Mouse (Mus musculus) limb, embryonic 15.5 days (tissue): ENCODE measurements around the gene Zfp428. TPM values are rescaled to one million over a fixed set of nuclear protein-coding genes. Genes with fewer than 3 reads are reported as not detected.

Experiments
- ATAC-seq: fragments of 200-750 bp; cut with Nextera tagmentation; 2 replicates; pipeline ENCODE4 v1.8.0; 2017; ENCODE audit warnings: low read depth, moderate TSS enrichment; ENCODE audit not compliant: insufficient number of reproducible peaks, low FRiP score, low TSS enrichment
- H3K27ac ChIP-seq: fragments of 300-500 bp; sonication (generic); 2 replicates; pipeline ENCODE4 v1.5.1; 2015; ENCODE audit warnings: moderate library complexity, mild to moderate bottlenecking, inconsistent platforms
- H3K27me3 ChIP-seq: fragments of 300-500 bp; sonication (generic); 2 replicates; pipeline ENCODE4 v1.6.1; 2015; ENCODE audit warnings: inconsistent platforms
- H3K36me3 ChIP-seq: fragments of 300-500 bp; sonication (generic); 2 replicates; pipeline ENCODE4 v1.6.1; 2015; ENCODE audit warnings: inconsistent platforms
- H3K4me1 ChIP-seq: fragments of 300-500 bp; sonication (generic); 2 replicates; pipeline ENCODE4 v1.6.1; 2015; ENCODE audit warnings: inconsistent platforms
- H3K4me2 ChIP-seq: fragments of 300-500 bp; sonication (generic); 2 replicates; pipeline ENCODE4 v1.6.1; 2015; ENCODE audit warnings: mild to moderate bottlenecking, inconsistent platforms
- H3K4me3 ChIP-seq: fragments of 300-500 bp; sonication (generic); 2 replicates; pipeline ENCODE4 v1.5.1; 2015; ENCODE audit warnings: mild to moderate bottlenecking, inconsistent platforms
- H3K9ac ChIP-seq: fragments of 300-500 bp; sonication (generic); 2 replicates; pipeline ENCODE4 v1.6.1; 2015; ENCODE audit warnings: inconsistent platforms
- H3K9me3 ChIP-seq: fragments of 300-500 bp; sonication (generic); 2 replicates; pipeline ENCODE4 v1.6.1; 2016; ENCODE audit warnings: inconsistent platforms
- WGBS: fragments of 180-500 bp; shearing (Covaris S2); methylation state at CpG from one replicate; pipeline ENCODE4 v1.1.7; 2015; 5-methylcytosine and 5-hydroxymethylcytosine counted together
- polyA plus RNA-seq: library from polyadenylated mRNA; unstranded; fragments of >200 nt; fragmentation: Nextera tagmentation; extraction: Ambion mirVana; gene quantifications from 2 replicates; pipeline ENCODE4 v1.2.1, GENCODE M21; 2015

Gene Zfp428
- polyA plus RNA-seq, 1 experiment from 2014 or later, result 40.8 TPM

DNA sequence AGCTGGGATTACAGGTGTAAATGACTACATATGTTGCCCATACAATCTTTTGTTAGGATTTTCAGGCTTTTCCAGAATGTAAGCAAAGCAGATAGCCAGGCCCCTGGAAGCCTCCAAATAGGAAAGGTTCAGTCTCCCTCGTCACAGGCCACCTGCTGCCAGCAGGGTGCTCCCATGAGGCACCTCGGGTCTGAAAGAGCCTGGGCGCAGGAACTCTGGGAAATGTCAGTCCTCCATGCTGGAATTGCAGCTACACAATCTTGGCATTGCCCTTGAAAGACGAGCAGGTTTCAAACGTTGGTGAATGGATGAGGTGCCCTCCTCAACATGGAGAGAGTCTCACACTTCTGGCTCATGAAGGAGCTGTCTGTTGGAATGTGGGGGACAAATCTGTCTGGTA, 31.3 kb downstream of the Zfp428 start:
- WGBS, result 41% methylated on average over 5 of the region's 5 CpGs
- H3K9ac ChIP-seq, result no peak overlapping the region
- peaks cover 14% of the 10 kb centered on the region for H3K4me1 ChIP-seq
- ATAC-seq, result no peak
- peaks cover 30% of the 10 kb centered on the region for H3K36me3 ChIP-seq
- no peak overlapping the region for H3K27ac ChIP-seq
- peaks cover 7% of the 10 kb centered on the region; the same call in 1 of the 2 replicates for H3K27me3 ChIP-seq
- no peak overlapping the region for H3K4me2 ChIP-seq
- H3K4me3 ChIP-seq, result no peak overlapping the region
- no peaks in the 10 kb centered on the region for H3K9me3 ChIP-seq

DNA sequence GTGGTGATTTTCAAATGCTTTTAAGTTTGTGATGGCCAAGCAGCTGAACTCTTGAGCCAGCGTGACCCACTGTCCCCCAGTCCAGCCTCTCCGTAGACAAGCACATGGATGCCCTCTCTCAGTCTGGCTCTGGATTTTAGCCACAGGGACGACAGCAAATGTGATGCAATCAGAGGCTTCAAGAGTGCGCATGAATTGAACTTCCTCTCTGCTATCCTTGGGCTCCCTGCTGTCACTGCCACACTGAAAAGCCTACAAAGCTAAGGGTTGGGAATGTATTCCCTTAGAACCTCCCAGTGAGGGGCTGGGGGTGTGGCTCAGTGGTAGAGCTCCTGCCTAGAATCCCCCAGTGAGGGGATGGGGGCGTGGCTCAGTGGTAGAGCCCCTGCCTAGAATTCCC, 31.9 kb downstream of the Zfp428 start:
- Histone ChIP-seq H3K9ac (no peak overlapping the region), H3K4me1 (peaks cover 8% of the 10 kb centered on the region), H3K9me3 (no peaks in the 10 kb centered on the region), H3K27me3 (peaks cover 2% of the 10 kb centered on the region; the same call in 1 of the 2 replicates), H3K36me3 (peaks cover 24% of the 10 kb centered on the region), H3K4me3 (no peak overlapping the region), H3K4me2 (no peak overlapping the region), H3K27ac (no peak overlapping the region)
- 77% methylated on average over 5 of the region's 5 CpGs for WGBS
- ATAC-seq, result no peak

DNA sequence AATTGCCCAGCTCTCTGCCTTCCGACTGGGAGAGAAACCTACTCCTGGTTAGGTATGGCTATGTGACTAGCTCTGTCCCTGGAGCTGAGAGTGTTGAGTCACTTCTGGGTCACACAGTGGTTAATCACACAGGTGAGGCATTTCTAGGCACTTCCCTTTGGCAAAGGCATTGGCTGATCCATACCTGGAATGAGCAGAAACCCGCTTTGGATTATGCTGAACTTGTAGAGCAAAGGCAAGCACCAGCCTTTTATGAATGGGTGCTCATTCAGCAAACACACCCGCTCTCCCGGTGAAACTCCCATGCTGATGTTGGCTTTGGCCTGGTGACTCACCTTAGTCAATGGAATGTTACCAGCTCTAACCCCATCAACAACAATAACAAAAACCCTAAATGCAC, 32.9 kb downstream of the Zfp428 start:
- ATAC-seq, result no peak
- no peak overlapping the region for H3K27ac ChIP-seq
- H3K4me3 ChIP-seq, result no peak overlapping the region
- no peak overlapping the region for H3K4me2 ChIP-seq
- no peak overlapping the region for H3K9ac ChIP-seq
- peaks cover 14% of the 10 kb centered on the region for H3K36me3 ChIP-seq
- no peaks in the 10 kb centered on the region for H3K27me3 ChIP-seq
- H3K9me3 ChIP-seq, result no peaks in the 10 kb centered on the region
- WGBS, result 86% methylated on average over 4 of the region's 4 CpGs
- no peaks in the 10 kb centered on the region for H3K4me1 ChIP-seq

DNA sequence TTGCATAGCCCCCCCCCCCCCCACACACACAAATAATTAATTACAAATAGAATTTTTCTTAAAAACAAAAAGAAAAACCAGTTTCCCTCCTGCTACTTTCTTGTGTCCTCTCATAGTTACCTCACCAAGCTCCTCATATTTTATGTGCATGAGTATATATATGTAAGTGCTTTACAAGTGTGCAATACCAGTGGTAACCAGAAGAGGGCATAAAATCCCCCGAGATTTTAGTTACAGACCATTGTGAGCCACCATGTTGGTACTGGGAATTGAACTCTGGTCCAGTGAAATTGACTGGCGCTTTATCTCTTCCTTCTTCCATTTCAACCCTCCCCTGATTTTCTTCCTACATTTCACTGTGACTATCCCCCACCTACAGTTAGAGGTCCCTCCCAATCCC, 37.7 kb downstream of the Zfp428 start:
- no peaks in the 10 kb centered on the region for H3K27me3 ChIP-seq
- 85% methylated on average over 2 of the region's 2 CpGs for WGBS
- ATAC-seq, result no peak
- no peaks in the 10 kb centered on the region for H3K9me3 ChIP-seq
- H3K27ac ChIP-seq, result no peak overlapping the region
- no peak overlapping the region for H3K4me3 ChIP-seq
- H3K4me1 ChIP-seq, result peaks cover 21% of the 10 kb centered on the region
- peaks cover 14% of the 10 kb centered on the region for H3K36me3 ChIP-seq
- no peak overlapping the region for H3K9ac ChIP-seq
- no peak overlapping the region for H3K4me2 ChIP-seq

DNA sequence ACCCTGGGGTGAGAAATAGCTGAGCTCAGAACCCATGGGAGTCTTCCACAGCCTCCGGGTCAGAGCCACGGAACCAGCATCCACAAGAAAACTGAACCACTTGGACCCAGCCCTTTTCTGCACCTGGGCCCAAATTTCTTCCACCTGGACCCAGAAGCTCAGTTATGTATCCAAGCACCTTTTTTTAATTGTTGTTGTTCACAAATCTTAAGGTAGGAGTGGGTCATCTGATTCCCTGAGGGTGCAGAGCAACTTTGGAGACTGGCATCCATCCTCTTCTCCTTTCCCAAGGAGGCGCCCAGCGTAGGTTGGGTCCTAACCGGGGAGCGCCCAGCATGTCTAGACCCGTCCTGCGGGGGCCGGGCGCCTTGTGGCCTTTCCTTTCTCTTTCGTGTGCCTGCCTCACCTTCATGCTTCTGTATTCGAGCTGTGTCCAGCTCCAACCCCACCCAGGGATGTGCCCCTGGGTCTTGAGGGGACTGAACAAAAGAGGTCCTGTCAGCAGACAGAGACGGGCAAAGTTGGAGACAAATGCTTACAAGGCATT, 39.3 kb downstream of the Zfp428 start, which contains the start of the genes Pinlyp and Xrcc1:
TSS of gene Pinlyp (minus strand) at position 51 of the 547 bp plus-strand sequence.
TSS of gene Xrcc1 (plus strand) at position 222 of the 547 bp plus-strand sequence.
- Histone ChIP-seq H3K27ac (peak within 1 kb of the TSS; percentile 87), H3K9me3 (no peaks in the 10 kb centered on the region), H3K4me2 (peak within 1 kb of the TSS; percentile 66), H3K36me3 (peaks cover 26% of the 10 kb centered on the region), H3K4me3 (peak within 1 kb of the TSS; percentile 78), H3K4me1 (peaks cover 21% of the 10 kb centered on the region), H3K27me3 (no peaks in the 10 kb centered on the region), H3K9ac (peak within 1 kb of the TSS; percentile 74)
- WGBS, result 31% methylated on average over 13 of the region's 13 CpGs
- ATAC-seq, result no peak

DNA sequence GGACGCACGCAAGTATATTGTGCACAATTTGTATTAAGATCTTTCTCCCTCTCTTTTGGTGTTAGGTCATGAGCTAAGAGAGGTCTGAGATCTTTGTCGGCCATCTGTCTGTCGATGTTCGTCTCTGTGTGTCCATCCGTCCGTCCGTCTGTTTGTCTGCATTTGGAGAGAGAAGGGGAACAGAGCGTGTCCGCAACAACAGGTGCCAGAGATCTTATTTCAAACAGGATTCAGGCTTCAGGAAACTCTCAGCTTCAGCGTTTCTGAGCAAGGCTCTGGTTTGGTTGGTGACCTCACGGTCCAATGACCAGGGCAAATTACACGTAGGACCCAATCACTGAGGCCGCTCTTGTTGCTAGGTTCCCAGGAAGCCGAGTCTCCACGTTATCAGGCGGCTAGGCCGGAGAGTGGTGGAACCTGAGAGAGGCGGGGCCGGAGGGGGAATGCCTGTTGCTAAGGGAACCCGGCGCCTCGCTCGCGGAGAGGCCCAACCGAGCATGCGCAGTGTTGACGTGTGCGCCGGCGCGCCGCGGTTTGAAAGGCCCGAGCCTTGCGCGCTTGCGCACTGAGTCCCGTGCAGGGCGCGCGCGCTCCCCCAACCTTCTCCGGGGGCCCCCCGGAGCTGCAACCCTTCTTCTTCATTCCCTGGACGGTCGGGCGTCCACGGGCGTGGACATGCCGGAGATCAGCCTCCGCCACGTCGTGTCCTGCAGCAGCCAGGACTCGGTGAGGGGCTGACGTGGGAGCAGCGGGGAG, 40.0 kb downstream of the Zfp428 start:
- Histone ChIP-seq H3K4me1 (peaks cover 21% of the 10 kb centered on the region), H3K4me3 (peak overlapping the region; percentile 78), H3K36me3 (peaks cover 33% of the 10 kb centered on the region), H3K9me3 (no peaks in the 10 kb centered on the region), H3K4me2 (peak overlapping the region; percentile 66), H3K27me3 (no peaks in the 10 kb centered on the region), H3K27ac (peak overlapping the region; percentile 87), H3K9ac (peak overlapping the region; percentile 74)
- WGBS, result under 1% methylated on average over 57 of the region's 57 CpGs
- ATAC-seq, result peak; percentile 98

DNA sequence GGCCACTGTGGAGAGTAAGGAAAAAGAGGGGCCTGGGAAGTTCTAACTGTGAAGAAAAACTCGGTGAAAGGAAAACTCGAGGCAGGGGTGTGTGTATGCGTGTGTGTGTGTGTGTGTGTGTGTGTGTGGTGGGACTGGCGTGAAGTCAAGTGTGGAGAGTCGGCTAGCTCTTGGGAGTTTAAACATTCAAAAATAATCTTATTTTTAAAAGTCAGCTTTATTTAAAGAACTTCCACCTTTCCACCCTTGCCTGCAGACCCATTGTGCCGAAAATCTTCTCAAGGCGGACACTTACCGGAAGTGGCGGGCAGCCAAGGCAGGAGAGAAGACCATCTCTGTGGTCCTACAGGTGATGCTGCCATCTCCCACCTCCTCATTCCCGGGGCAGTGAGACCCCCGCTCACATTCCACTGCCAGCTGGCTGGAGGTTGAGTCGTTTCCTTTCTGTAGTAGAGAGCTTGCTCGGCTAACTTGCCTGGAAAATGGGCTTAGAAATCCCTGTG, 40.8 kb downstream of the Zfp428 start:
- peaks cover 39% of the 10 kb centered on the region for H3K36me3 ChIP-seq
- peak overlapping the region; percentile 87 for H3K27ac ChIP-seq
- H3K4me3 ChIP-seq, result peak overlapping the region; percentile 78
- H3K27me3 ChIP-seq, result no peaks in the 10 kb centered on the region
- WGBS, result 23% methylated on average over 13 of the region's 13 CpGs
- peaks cover 21% of the 10 kb centered on the region for H3K4me1 ChIP-seq
- H3K4me2 ChIP-seq, result peak overlapping the region; percentile 66
- peak overlapping the region; percentile 74 for H3K9ac ChIP-seq
- ATAC-seq, result no peak
- H3K9me3 ChIP-seq, result no peaks in the 10 kb centered on the region

DNA sequence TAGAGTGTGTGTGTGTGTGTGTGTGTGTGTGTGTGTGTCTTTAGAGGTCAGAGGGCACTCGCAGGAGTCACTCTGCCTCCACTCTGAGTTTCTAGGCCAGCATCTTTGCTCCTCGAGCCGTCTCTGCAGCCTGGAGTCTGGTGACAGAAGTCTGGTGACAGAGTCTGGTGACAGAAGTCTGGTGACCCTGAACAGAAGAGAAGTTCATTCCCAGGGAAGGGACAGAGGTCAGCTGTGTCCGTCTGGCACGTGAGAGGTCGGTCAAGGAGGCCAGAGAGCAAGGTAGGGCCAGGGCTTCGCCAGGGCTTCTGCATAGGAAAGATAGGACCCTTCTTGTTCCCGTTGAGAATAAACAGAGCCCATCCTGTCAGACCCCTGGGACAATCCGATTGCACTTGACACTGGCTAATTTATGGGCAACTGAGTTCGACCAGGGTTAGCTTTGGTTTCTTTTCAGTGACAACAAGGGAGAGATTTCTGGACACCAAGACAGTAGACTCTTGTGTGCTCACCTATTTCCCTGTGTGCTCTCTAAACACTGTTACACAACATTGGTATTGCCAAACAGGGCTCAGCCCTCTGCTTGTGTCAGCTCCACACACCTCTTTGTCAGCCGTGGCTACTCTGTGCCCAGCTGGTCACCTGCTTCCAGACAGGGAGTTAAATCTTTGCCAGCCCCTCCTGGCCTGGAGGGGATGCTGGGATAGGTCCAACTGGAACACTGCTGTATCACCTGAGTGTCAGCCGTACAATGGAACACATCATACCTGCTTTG, 45.4 kb downstream of the Zfp428 start:
- no peak overlapping the region for H3K27ac ChIP-seq
- H3K9ac ChIP-seq, result no peak overlapping the region
- ATAC-seq, result no peak
- no peaks in the 10 kb centered on the region for H3K27me3 ChIP-seq
- no peak overlapping the region for H3K4me2 ChIP-seq
- no peaks in the 10 kb centered on the region for H3K9me3 ChIP-seq
- 90% methylated on average over 12 of the region's 12 CpGs for WGBS
- peaks cover 10% of the 10 kb centered on the region for H3K4me1 ChIP-seq
- H3K36me3 ChIP-seq, result peaks cover 70% of the 10 kb centered on the region
- no peak overlapping the region for H3K4me3 ChIP-seq

DNA sequence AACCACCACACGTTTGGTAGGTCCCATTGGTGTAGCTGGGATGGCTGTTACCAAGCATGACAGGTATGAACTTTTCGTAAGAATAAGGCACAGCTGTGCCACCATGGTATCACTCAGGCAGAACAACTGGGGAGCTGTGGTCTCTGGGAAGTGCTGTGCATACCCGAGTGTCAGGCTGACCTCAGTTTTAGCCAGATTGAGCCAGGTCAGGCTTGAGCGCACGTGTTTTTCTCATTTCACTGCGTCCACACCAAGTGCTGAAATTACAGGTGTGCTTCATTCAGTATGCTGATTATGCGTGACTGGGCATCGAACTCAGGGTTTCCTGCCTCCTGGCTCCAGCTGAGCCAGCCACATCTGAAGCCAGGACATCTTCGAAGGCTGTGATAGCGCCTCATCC, 49.0 kb downstream of the Zfp428 start:
- no peak for ATAC-seq
- Histone ChIP-seq H3K36me3 (peaks cover 70% of the 10 kb centered on the region), H3K27ac (no peak overlapping the region), H3K27me3 (no peaks in the 10 kb centered on the region), H3K9ac (no peak overlapping the region), H3K4me3 (no peak overlapping the region), H3K4me2 (no peak overlapping the region), H3K9me3 (no peaks in the 10 kb centered on the region), H3K4me1 (no peaks in the 10 kb centered on the region)
- 91% methylated on average over 10 of the region's 10 CpGs for WGBS

DNA sequence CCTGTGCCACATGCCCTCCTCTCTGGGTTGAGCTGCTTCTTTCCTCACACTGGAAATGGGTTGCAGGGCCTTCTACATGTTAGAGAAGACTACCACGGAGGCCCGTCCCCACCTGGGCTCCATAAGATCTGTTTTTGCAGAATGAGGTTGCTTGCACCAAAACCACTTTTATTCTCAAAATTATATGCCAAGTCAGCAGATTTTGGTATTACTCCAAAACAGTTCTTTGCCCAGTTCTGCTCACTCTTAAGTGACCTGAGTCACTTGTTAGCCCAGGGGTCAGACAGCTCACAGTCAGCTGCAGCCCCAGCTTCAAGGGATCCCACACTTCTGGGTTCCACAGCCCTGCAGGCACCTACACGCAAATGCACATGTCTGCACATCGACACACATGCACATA, 54.6 kb downstream of the Zfp428 start:
- peaks cover 67% of the 10 kb centered on the region for H3K36me3 ChIP-seq
- no peaks in the 10 kb centered on the region for H3K9me3 ChIP-seq
- no peak overlapping the region for H3K4me2 ChIP-seq
- WGBS, result 77% methylated on average over 4 of the region's 4 CpGs
- no peak overlapping the region for H3K9ac ChIP-seq
- H3K27ac ChIP-seq, result no peak overlapping the region
- no peaks in the 10 kb centered on the region for H3K27me3 ChIP-seq
- no peak overlapping the region for H3K4me3 ChIP-seq
- ATAC-seq, result no peak
- H3K4me1 ChIP-seq, result no peaks in the 10 kb centered on the region

DNA sequence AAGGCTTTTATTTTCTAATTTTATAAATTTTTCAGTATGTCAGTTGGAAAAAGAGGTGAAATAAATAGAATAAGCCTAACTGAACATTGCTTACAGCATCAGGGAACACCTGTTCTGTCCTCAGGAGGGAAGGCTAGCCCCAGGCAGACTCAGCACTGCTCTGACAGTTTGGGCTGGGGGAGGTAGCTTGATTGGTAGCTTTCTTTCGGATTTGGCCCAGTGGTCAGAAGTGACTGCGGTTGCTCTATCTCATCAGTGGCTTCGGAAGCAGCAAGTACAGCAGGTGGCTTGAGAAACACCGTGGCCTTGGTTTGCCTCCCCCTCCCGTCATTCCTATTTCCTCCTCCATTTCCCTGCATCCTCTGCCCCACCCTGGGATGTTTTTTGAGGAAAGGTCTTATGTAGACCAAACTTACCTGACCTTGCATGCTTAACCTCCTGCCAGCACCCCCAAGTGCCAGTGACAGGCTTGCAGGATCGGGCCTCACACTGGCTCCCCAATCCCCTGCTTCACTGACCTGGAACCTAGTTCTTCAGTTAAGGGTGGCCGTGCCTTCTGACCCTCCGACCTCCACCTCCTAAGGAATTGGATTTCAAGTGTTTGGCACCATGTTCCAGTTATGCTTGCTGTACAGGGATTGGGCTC, 56.5 kb downstream of the Zfp428 start:
- Histone ChIP-seq H3K27me3 (no peaks in the 10 kb centered on the region), H3K4me1 (no peaks in the 10 kb centered on the region), H3K27ac (no peak overlapping the region), H3K4me2 (no peak overlapping the region), H3K36me3 (peaks cover 81% of the 10 kb centered on the region), H3K9ac (no peak overlapping the region), H3K9me3 (no peaks in the 10 kb centered on the region), H3K4me3 (no peak overlapping the region)
- ATAC-seq, result no peak
- WGBS, result 89% methylated on average over 8 of the region's 8 CpGs
